Mouse (Mus musculus) urinary bladder, postnatal 10 days (tissue): ENCODE results near the gene Rcc1.

Source experiments
- DNase-seq: peaks from one replicate; pipeline ENCODE4 v3.0.0; 2022; ENCODE audit warnings: low spot score

The Rcc1 gene

GRCm38 (mm10) chr4:132355403-132355802 lies 2.0 kb upstream of the Rcc1 start:
- no peak for DNase-seq

- no peak for DNase-seq
These were observed 1.2 kb upstream of the Rcc1 start for GRCm38 (mm10) chr4:132354571-132354970.

DNA sequence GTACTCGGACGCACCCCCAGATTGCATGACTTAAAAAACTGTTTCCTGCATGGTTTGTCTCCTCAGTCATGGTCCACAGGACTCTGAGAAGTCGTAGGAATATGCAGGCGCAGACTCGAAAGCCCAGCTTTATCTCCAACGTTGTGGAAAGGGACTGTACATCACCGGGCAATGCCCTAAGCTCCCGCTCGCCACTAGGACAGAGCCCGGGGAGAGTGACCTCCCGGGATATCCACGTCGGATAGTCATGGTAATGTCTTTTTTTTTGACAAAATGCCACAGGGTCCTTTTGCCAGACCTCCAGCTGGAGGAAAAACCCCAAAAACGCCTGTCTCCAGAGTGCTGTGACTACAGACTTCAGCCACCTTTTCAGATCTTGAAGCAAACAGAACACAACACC lies 666 bp downstream of the Rcc1 start:
- DNase-seq: no peak

GRCm38 (mm10) chr4:132351401-132351800 lies 2.0 kb downstream of the Rcc1 start:
- no peak for DNase-seq

DNA sequence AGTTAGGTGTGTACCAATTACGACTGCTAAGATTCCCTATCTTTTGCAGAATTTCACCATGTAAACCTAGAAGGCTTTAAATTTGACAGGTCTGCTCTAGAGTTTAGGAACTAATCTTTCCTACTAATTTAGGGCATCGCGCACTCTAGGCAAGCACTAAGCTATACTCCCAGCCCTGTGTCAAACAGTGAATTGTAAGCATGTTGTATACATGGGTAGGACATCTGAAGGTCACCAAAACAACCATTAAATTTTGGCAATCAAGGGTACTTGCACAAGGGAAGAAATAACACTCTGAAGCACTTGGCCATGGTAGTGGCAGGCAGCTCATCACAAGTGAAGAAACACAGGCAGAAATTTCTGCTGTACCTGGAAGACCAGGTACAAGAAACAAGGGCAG lies 2.6 kb downstream of the Rcc1 start:
- no peak for DNase-seq

DNA sequence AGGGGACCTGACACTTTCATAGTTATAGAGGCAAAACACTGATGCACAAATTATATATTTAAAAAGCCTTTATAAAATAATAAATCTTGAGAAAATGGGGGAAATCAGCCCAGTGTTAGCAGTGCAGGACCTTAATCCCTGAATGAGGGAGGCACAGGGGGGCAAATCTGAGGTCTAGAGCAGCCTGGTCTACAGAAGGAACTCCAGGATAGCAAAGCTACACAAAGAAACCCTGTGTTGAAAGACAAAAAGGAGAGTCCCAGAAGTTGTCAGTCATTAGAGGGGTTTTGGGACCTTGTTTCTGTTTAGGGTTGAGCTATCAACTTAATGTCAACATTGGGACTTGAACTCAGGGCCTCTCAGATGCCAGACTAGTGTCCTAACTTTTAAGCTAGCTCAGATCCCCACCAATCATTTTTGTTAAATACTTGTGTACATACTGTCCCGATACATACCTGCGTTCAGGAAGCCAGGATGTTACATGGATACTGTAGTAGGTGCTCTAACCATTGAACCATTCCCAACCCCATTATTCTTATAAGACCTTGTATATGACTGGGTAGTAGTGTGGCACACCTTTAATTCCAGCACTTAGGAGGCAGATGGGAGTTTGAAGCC lies 3.2 kb downstream of the Rcc1 start:
- DNase-seq: no peak

DNA sequence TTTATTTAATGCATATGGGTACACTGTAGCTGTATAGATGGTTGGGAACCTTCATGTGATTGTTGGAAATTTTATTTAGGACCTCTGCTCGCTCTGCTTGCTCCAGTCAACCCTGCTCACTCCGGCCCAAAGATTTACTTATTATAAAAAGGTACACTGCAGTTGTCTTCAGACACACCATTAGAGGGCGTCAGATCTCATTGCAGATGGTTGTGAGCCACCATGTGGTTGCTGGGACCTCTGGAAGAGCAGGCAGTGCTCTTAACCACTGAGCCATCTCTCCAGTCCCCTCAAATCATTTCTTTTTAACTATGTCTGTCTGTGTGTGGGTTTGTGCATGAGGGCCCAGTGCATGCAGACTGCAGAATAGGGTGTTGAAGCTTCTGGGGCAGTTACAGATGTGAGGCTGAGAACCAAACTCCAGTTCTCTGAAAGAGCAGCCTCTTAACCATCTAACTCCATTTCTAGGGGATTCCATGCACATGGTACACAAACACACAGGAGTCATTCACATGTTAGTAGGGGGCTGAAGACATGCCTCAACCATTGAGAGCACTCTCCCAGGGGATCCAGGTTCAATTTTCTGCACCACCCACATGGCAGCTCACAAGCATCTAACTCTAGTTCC lies 3.8 kb downstream of the Rcc1 start:
- no peak for DNase-seq

DNA sequence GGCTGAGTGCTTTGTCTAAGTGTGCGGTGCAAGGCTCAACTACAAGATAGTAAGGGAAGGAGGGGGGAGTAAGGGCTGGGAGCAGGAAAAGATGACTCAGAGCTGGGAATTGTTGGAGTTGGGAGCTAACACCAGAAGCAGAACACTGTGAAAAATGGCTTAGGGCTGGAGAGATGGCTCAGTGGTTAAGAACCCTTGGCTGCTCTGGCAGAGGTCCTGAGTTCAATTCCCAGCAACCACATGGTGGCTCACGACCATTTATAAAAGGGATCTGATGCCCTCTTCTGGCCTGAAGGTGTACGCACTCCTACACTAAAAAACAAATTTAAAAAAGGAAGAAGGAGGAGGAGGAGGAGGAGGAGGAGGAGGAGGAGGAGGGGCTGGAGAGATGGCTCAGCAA lies 6.7 kb downstream of the Rcc1 start:
- DNase-seq: no peak

DNA sequence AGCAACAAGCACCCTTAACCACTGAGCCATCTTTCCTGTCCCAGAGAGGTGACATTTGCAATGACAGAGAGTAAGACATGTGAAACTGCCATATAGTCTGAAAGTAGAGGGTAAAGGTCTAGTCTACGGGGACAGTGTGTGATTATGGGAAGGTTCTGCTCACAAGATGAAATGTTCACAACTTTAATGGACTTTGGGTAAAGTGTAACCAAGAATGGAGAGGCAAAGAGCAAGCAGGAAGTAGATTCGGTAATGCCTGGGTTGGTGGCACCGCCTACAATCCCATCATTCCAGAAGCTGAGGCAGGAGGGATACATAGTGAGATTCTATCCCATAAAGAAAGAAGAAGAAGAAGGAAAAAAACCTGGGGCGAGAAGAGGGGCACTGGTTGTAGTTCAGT lies 7.1 kb downstream of the Rcc1 start:
- no peak for DNase-seq

DNA sequence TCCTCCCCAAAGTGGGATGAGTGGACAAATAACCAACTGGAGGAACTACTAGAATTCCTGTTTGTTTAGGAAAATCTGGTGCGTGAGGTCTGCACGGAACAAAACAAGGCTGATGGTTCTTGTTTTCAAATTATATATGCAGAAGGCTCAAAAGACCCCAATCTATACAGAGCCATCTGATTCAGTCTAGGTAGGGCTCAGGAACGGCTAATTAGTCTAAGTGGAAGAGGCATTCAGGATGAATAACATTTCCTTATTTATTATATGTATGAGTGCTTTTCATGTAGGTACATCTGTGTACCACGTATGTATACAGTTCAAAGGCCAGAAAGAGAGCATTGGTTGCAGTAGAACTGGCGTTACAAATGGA lies 7.6 kb downstream of the Rcc1 start:
- DNase-seq: no peak

DNA sequence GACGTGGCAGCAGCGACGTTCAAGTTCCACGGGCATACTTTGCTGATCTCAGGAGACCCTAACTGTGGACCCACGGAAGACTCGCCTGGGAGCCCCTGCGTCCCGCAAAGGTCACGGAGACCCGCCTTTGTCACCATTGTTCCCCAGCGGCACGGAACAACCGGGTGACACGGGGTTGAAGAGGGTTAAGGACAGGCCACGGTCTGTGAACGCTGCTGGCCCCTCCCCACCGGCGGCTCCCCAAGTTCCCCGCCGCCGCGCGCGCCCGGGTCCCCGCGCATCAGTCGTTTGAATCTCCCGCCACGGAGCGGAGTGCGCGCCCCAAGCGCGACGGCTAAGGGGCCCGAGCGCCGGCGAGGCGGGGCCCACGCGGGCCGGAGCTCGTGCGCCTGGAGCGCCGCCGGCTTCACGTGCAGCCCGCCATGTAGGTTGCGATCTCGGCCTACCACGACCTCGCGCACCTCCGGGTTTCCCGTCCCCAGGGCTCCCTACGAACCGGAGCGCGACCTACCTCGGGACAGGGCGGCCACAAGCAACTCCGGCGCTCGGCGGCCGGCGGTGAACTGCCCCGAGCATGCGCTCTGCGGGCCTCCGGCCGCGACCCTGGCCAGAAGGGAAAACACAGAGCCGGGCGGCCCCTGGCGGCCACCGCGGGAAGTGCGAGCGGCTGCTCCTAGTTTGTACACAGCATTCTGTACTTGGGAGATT lies 8.1 kb downstream of the Rcc1 start:
- peak; percentile 86 for DNase-seq

- no peak for DNase-seq
These were observed 8.8 kb downstream of the Rcc1 start for GRCm38 (mm10) chr4:132344403-132345134.

GRCm38 (mm10) chr4:132341451-132341850 lies 12.0 kb downstream of the Rcc1 start:
- no peak for DNase-seq

- DNase-seq: no peak
These were observed 14.5 kb downstream of the Rcc1 start for GRCm38 (mm10) chr4:132338943-132339342.

GRCm38 (mm10) chr4:132332880-132333279 lies 20.5 kb downstream of the Rcc1 start:
- DNase-seq: no peak

DNA sequence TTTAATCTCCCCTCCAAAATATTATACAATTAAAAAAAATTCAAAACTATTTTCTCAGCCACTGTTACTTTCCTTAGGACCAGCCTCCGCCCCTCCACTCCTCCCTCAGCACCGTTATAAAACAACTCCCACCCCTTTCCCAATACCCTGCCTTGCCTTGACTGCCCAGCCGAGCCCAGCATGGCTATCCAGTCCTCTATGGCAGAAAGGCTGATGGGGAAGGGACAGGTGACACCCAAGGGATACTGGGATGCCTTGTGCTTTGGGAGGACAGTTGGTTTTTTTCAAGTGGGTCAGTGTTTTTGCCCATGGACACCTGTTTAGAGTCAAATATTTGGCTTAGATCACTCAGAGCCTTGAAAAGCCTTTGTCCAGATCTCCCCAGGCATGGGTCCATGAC lies 21.4 kb downstream of the Rcc1 start:
- no peak for DNase-seq

- no peak for DNase-seq
These were observed 23.5 kb downstream of the Rcc1 start for GRCm38 (mm10) chr4:132329835-132330354.

DNA sequence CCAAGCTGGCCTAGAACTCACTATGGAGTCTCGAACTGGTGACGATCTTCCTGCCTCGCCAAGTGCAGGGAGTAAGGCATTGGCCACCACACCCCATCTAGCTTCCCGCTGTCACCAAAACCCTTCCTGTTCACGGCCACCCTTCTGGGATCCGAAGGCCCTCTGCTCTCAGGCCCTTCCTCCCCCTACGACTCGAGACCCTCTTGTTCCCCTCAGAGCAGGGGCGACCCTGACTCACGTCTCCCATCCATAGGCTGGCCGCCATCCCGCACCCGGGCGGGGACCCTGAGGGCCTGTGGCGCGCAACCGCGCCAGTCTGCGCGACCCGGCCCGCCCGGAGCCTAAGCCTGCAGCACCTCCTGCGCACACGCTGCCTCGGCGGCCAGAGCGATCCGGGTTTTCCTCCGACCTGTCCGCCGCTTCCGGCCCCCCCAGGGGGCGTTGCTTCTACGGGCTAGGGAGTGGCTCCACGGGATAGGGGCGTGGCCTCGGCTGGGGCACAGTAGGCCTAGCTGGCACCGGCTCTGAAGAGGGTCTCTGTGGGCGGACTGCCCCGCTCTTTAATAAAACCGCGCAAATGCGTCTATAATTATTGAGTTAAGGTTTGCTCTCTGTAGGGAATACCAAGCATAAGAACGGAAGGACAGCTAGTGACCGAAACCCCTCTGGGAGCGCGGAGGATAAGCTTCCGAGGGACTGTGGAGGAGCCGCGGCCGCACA lies 24.1 kb downstream of the Rcc1 start, which contains the start of gene Trnau1ap:
Trnau1ap (minus strand) TSS at position 424 of the 720 bp plus-strand sequence.
- DNase-seq: peak; percentile 59

DNA sequence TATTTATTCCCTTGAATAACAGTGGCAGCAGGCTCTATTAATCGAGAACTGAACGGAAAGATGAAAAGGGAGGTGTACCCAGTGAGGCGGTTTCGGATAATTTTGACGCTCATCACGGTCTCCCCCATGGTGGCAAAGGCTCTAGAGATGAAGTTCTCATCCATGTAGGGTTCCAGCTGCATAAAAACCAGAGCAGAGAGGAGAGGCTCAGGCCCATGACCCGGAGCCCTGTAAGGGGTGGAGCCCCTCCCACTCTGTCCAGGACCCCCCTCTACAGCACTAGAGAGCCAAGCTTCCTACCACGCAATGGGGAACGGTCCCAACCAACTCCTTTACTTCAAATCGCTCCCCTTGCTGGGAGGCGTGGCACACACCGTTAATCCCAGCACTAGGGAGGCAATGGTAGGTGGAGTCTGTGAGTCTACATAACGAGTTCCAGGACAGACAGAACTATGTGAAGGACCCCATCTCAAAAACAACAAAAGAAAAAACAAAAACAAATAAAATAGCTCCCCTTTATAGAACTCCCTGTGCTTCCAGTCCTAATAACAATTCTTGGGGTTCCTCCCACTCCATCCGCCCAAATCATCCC lies 24.9 kb downstream of the Rcc1 start:
- DNase-seq: no peak

DNA sequence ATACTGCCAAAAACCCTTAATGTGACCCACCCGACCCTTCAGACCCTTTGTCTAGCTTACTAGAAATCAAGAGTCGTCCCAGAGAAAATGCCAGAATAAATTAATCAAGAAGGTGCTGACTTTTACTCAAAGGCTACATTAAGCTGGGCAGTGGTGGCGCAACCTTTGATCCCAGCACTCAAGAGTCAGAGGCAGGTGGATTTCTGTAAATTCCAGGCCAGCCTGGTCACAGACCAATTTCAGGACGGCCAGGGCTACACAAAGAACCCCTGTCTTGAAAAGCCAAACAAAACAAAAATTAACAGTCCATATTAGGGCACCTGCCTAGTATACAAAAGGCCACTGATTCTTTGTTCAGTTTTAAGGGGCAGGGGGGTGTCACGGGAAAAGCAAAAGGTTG lies 26.9 kb downstream of the Rcc1 start:
- DNase-seq: no peak

DNA sequence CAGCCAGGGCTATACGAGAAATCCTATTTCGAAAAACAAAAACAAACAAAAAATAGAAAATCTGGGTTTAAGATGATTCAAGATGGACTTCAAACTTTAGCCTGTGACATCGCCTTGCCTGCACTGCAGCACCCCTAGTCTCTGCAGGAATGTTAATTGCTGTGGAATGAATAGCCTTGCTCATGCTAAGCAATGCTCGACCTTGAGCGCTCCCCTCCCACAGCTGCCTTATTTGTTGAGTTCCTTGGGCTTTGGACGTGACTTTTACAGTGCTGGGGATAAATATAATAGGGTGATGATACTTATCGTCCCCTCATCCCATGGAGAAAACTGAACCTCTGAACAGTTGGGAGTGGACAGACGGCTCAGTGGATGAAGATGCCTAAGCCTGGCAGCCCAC lies 37.7 kb downstream of the Rcc1 start:
- no peak for DNase-seq

- DNase-seq: no peak
These were observed 40.8 kb downstream of the Rcc1 start for GRCm38 (mm10) chr4:132312627-132313026.
